Mouse (Mus musculus) forebrain, embryonic 14.5 days (tissue): Measurements from ENCODE around the gene Dcaf4. TPM values are rescaled to one million over a fixed set of nuclear protein-coding genes. Genes with fewer than 3 reads are reported as not detected.

ENCODE experiments used
- ATAC-seq: fragments of 200-750 bp; cut with Nextera tagmentation; 2 replicates; pipeline ENCODE4 v1.8.0; 2017; ENCODE audit warnings: mild to moderate bottlenecking, moderate library complexity
- DNase-seq: peaks from one replicate; pipeline ENCODE4 v3.0.0-alpha.2; 2015; ENCODE audit warnings: low spot score
- H3K27ac ChIP-seq: fragments of 300-500 bp; sonication (generic); 2 replicates; pipeline ENCODE4 v1.5.1; 2014; ENCODE audit warnings: low read depth, mild to moderate bottlenecking, control low read depth, low read length, moderate library complexity
- H3K27me3 ChIP-seq: fragments of 300-500 bp; sonication (generic); replicated peaks from 2 replicates; pipeline ENCODE4 v1.6.1; 2014; ENCODE audit warnings: low read length, control low read depth, mixed read lengths; ENCODE audit not compliant: control insufficient read depth, insufficient read depth
- H3K36me3 ChIP-seq: fragments of 300-500 bp; sonication (generic); 2 replicates; pipeline ENCODE4 v1.6.1; 2014; ENCODE audit warnings: low read length, control low read depth; ENCODE audit not compliant: control insufficient read depth, insufficient read depth
- H3K4me1 ChIP-seq: fragments of 300-500 bp; sonication (generic); 2 replicates; pipeline ENCODE4 v1.6.1; 2014; ENCODE audit warnings: antibody characterized with exemption, low read length, control low read depth; ENCODE audit not compliant: control insufficient read depth, insufficient read depth
- H3K4me2 ChIP-seq: fragments of 300-500 bp; sonication (generic); 2 replicates; pipeline ENCODE4 v1.6.1; 2014; ENCODE audit warnings: mild to moderate bottlenecking, control low read depth, low read length
- H3K4me3 ChIP-seq: fragments of 300-500 bp; sonication (generic); 2 replicates; pipeline ENCODE4 v1.5.1; 2014; ENCODE audit warnings: low read depth, low read length, control low read depth
- H3K9ac ChIP-seq: fragments of 300-500 bp; sonication (generic); 2 replicates; pipeline ENCODE4 v1.6.1; 2014; ENCODE audit warnings: mild to moderate bottlenecking, low read length, control low read depth, moderate library complexity
- H3K9me3 ChIP-seq: fragments of 300-500 bp; sonication (generic); replicated peaks from 2 replicates; pipeline ENCODE4 v1.6.1; 2016; ENCODE audit warnings: low read length, control low read depth, mixed read lengths; ENCODE audit not compliant: control insufficient read depth
- WGBS: fragments of 180-500 bp; shearing (Covaris S2); extraction: QIAGEN DNeasy Blood & Tissue Kit; methylation state at CpG from one replicate; pipeline ENCODE4 v1.1.7; 2014; 5-methylcytosine and 5-hydroxymethylcytosine counted together
- polyA plus RNA-seq: library from polyadenylated mRNA; unstranded; fragments of >200 nt; fragmentation: Nextera tagmentation; extraction: Ambion mirVana; gene quantifications from 2 replicates; pipeline ENCODE4 v1.2.1, GENCODE M21; 2014

The Dcaf4 gene
- polyA plus RNA-seq, 1 experiment from 2014 or later = 41.9 TPM

DNA sequence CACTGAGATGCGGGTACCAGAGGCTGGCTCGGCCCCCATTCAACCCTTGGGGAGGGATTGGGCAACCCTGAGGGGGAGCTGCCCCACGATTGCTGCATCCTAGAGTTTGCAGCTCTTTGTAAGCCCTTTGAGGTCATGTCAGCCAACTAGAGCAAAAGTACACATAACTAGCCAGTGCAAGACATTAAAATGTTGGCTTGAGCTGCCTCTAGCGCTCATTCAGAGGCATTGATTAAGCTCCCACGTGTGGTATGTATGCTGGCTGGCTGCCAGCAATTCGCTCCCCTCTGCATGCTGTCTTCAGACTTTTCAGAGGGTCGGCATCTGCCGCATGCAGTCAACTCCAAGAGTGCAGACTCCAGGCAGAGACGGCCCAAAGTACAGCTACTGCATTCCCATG lies 15.8 kb downstream of the Dcaf4 start:
- H3K4me2 ChIP-seq = no peak overlapping the region
- ATAC-seq = peak; percentile 89
- no peak overlapping the region; the same call in 1 of the 2 replicates for H3K27ac ChIP-seq
- H3K4me1 ChIP-seq = peaks cover 8% of the 10 kb centered on the region
- DNase-seq = peak; percentile 90
- no peak overlapping the region for H3K9ac ChIP-seq
- no peaks in the 10 kb centered on the region for H3K9me3 ChIP-seq
- H3K4me3 ChIP-seq = no peak overlapping the region
- H3K27me3 ChIP-seq = no peaks in the 10 kb centered on the region
- peaks cover 78% of the 10 kb centered on the region for H3K36me3 ChIP-seq
- 28% methylated on average over 9 of the region's 9 CpGs for WGBS

DNA sequence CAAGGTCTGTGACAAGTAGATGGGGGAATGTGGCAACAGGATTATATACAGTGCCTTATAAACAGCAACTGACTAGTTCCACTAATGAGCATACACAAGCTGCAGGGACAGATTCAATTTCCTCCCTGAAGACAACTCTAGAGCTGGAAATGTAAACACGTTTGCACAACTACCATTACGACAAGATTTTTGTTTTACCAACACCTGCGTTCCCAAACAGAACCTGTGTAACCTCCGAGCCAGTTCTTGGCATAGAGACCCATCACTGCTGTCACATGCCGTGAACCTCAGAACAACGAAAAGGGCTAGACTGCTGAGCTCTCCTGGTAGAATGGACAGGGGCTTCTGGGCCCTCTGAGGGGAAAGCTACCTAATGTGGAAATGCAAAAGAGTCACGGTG lies 23.7 kb downstream of the Dcaf4 start:
- Histone ChIP-seq H3K4me1 (no peaks in the 10 kb centered on the region), H3K4me2 (no peak overlapping the region), H3K9me3 (no peaks in the 10 kb centered on the region), H3K36me3 (peaks cover 65% of the 10 kb centered on the region), H3K4me3 (no peak overlapping the region), H3K27ac (no peak overlapping the region), H3K27me3 (no peaks in the 10 kb centered on the region), H3K9ac (no peak overlapping the region)
- no peak for DNase-seq
- 89% methylated on average over 7 of the region's 7 CpGs for WGBS
- no peak for ATAC-seq

DNA sequence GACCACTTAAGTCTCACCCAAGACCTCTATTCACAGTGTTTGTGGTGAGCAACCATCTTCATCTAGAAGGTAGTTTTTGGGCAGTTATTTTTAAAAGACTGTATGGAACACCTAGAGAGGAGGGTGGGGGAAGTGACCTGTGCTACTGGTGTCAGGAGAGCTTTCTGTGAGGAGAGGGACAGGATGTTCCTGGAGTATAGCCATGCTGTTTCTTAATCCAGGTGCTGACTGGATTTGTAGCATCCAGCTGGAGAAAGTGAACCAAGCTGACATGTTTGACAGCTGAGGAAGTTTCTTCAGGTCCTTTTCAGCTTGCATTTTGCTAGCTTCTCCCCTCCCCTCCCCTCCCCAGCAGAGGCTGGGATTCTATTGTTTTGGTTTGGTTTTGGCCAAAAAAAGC lies 24.5 kb downstream of the Dcaf4 start:
- Histone ChIP-seq H3K4me3 (no peak overlapping the region), H3K27me3 (no peaks in the 10 kb centered on the region), H3K4me2 (no peak overlapping the region), H3K4me1 (no peaks in the 10 kb centered on the region), H3K36me3 (peaks cover 62% of the 10 kb centered on the region), H3K27ac (no peak overlapping the region), H3K9ac (no peak overlapping the region), H3K9me3 (no peaks in the 10 kb centered on the region)
- ATAC-seq (no peak), DNase-seq (no peak)

DNA sequence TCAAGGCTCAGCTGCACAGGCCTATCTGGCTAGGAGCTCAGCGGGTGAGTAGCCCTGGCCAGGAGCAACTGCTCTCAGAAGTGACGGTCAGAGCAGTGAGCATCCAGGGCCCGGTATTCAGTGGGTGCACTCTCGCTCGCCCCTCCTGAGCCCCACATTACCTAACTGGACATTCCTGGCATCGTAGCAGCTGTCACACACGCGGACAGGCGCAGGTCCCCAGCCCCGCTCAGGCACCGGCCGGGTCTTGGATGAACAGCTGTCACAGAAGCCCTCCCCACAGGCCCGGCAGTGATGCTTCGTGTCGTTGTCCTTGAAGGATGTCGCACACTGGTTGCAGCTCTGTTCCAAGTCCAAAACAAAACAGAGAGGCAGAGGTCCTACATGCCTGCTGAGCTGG lies 31.0 kb downstream of the Dcaf4 start:
- 96% methylated on average over 16 of the region's 16 CpGs for WGBS
- no peak overlapping the region for H3K9ac ChIP-seq
- ATAC-seq (no peak), DNase-seq (no peak)
- no peaks in the 10 kb centered on the region for H3K27me3 ChIP-seq
- no peaks in the 10 kb centered on the region for H3K4me1 ChIP-seq
- no peak overlapping the region for H3K4me3 ChIP-seq
- no peak overlapping the region for H3K27ac ChIP-seq
- no peak overlapping the region for H3K4me2 ChIP-seq
- H3K9me3 ChIP-seq = no peaks in the 10 kb centered on the region
- peaks cover 89% of the 10 kb centered on the region for H3K36me3 ChIP-seq

DNA sequence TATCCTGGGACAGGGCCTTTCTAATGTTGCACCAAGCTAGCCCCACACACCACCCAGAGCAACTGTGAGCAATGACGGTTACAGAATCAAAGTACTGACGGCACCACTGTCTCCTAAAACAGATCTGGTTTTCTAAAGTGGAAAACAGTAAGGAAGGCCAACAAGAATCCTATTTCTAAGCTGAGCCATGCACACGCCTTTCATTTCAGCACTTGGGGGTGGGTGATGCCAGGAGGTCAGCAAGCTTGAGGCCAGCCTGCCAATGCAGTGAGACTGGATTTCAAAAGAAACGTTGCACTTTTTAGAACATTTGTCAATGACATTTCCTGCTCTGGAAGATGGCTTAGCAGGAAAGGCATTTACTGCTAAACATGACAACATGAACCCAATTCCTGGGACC lies 33.5 kb downstream of the Dcaf4 start:
- 94% methylated on average over 4 of the region's 4 CpGs for whole genome bisulfite sequencing
- DNase-seq (no peak), ATAC-seq (no peak)
- Histone ChIP-seq H3K9me3 (no peaks in the 10 kb centered on the region), H3K27me3 (no peaks in the 10 kb centered on the region), H3K36me3 (peaks cover 92% of the 10 kb centered on the region), H3K27ac (no peak overlapping the region), H3K4me3 (no peak overlapping the region), H3K9ac (no peak overlapping the region), H3K4me1 (no peaks in the 10 kb centered on the region), H3K4me2 (no peak overlapping the region)

DNA sequence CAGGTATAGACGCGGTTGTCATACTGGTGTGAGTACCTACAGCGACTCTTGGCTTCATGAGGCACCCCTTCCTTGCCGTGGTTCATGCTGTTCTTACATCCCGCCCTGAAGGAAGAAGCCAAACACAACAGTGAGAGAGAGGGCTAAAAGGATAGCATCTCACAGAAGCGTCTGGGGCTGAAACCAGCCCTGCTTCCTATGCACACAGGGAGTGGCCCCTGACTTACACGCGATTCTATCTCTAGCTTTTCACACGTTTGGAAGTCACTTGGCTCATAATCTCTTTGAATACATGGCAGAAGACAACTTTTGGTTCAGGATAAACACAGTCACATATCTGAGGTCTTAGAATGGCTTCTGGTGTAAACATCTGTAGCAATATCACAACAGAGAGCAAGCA lies 35.3 kb downstream of the Dcaf4 start:
- Histone ChIP-seq H3K27me3 (no peaks in the 10 kb centered on the region), H3K4me1 (no peaks in the 10 kb centered on the region), H3K9me3 (no peaks in the 10 kb centered on the region), H3K9ac (no peak overlapping the region), H3K4me3 (no peak overlapping the region), H3K36me3 (peaks cover 94% of the 10 kb centered on the region), H3K4me2 (no peak overlapping the region), H3K27ac (no peak overlapping the region)
- WGBS = 68% methylated on average over 9 of the region's 9 CpGs
- DNase-seq (no peak), ATAC-seq (no peak)

DNA sequence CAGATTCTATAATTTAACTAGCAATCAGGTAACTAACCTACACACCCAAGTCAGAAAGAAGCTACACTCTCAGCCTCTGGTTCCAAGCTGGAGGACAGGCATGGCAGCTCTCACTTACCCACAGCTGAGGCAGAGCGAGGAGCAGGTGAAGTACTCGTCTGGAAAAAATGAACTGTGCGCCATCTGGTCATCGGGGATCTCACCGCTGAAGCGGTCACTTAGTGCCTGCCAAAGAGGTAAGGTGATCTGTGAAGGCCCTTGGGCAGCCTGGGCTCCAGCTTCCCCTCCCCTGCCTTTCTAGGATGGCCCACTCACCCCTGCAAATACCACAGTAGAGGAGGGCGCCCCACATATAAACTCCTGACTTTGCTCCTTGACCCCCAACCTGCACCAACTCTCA lies 38.2 kb downstream of the Dcaf4 start:
- Histone ChIP-seq H3K27ac (no peak overlapping the region), H3K4me2 (no peak overlapping the region), H3K27me3 (no peaks in the 10 kb centered on the region), H3K36me3 (peaks cover 90% of the 10 kb centered on the region), H3K9ac (no peak overlapping the region), H3K4me3 (no peak overlapping the region), H3K9me3 (no peaks in the 10 kb centered on the region), H3K4me1 (no peaks in the 10 kb centered on the region)
- WGBS = 91% methylated on average over 7 of the region's 7 CpGs
- ATAC-seq (no peak), DNase-seq (no peak)

DNA sequence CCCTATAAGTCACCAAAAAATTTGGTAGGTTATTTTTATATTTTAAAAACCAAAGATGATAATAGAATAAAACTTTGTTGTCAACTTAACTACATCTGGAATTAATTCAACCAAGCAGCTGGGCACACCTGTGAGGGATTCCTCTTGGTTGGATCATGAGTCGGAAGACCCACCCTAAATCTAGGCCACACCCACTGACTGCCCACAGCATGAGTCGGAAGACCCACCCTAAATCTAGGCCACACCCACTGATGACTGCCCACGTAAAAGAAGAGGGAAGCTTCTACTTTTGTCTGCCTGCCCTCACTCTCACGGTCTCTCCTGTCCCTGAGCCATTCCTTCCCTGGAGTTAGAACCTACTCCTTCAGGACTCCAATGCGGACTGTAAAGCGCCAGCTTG lies 39.9 kb downstream of the Dcaf4 start:
- no peak for DNase-seq
- no peak overlapping the region for H3K4me2 ChIP-seq
- WGBS = 72% methylated on average over 6 of the region's 6 CpGs

DNA sequence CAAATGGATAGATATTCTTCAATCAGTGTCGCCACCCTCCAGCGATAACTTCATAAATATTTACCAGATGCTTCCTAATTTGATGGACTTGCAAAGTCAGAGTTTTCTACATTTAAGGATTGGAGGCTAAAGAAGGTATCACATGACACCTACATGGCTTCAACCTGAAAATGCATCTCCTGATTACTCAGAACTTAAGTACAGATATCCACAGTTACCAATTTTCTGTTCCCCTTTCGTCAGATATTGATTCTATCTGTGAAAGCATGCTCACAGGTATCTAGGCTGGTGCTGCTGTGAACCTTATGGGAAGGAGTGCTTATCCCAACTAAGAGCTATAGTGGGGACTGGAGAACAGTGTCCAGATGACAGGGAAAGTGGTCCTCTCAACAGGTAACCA lies 42.3 kb downstream of the Dcaf4 start:
- Histone ChIP-seq H3K27me3 (no peaks in the 10 kb centered on the region), H3K9ac (no peak overlapping the region), H3K4me3 (no peak overlapping the region), H3K9me3 (no peaks in the 10 kb centered on the region), H3K4me2 (no peak overlapping the region), H3K36me3 (peaks cover 84% of the 10 kb centered on the region), H3K4me1 (no peaks in the 10 kb centered on the region), H3K27ac (no peak overlapping the region)
- ATAC-seq (no peak), DNase-seq (no peak)
- WGBS = 88% methylated on average over 3 of the region's 3 CpGs

More for the DNA sequence above, 39.9 kb downstream of the Dcaf4 start:
- ATAC-seq = no peak
- no peak overlapping the region for H3K9ac ChIP-seq
- H3K36me3 ChIP-seq = peaks cover 85% of the 10 kb centered on the region
- H3K9me3 ChIP-seq = no peaks in the 10 kb centered on the region
- H3K4me1 ChIP-seq = no peaks in the 10 kb centered on the region
- H3K27ac ChIP-seq = no peak overlapping the region
- no peak overlapping the region for H3K4me3 ChIP-seq
- no peaks in the 10 kb centered on the region for H3K27me3 ChIP-seq

DNA sequence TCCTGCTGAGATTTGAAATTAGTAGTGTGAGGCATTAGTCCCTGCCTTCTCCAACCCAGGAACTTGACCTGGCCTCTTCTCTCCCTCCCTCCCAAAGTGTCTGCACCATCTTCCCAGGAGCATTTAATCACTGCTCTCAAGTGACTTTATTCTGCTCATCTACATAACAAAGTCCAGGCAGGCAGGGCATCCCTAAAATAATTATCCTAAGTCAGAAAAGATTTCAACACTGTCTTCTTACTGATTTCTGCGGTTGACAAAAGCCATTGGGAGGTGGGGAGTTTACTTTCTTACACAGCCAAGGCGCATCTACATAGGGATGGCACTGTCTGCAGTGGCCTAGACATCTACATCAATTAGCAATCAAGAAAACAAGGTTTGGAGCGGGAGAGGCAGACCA lies 49.6 kb downstream of the Dcaf4 start:
- Histone ChIP-seq H3K4me2 (no peak overlapping the region), H3K9me3 (no peaks in the 10 kb centered on the region), H3K4me3 (no peak overlapping the region), H3K4me1 (no peaks in the 10 kb centered on the region), H3K27ac (no peak overlapping the region), H3K27me3 (no peaks in the 10 kb centered on the region), H3K36me3 (peaks cover 80% of the 10 kb centered on the region), H3K9ac (no peak overlapping the region)
- DNase-seq (no peak), ATAC-seq (no peak)
- WGBS = 77% methylated on average over 3 of the region's 3 CpGs
